Mouse (Mus musculus): ENCODE data around the gene Ccdc28a. TPM values are rescaled to one million over a fixed set of nuclear protein-coding genes. Genes with fewer than 3 reads are reported as not detected.

Gene Ccdc28a
- polyA plus RNA-seq, 1 experiment: 5.8 TPM

DNA sequence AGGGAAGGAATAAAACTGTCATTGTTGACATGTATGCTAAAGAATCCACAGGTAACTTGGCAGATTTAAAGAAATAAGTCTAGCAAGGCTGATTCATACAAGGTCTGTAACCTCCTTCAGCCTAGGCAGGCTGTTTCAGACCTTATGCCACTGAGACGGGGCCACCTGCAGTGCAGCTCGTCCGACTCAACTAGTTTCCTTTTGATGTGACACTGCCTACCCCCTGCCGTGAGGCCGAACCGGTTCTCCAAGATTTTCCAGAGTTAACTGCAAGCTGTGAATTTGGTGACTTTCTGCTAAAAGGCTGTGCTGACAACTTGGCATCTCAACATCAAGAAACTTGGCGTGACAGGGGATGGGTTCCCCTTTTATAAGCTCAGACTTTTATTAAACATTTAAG is 30.7 kb downstream of the Ccdc28a start:
- Histone ChIP-seq H3K27ac (replicated peaks; ENCODE audit: low read depth, low read length) (no peak overlapping the region), H3K4me3 (ENCODE audit: insufficient read depth, low read depth, low read length) (no peak overlapping the region), H3K4me1 (ENCODE audit: control insufficient read depth, insufficient read depth, insufficient read length, low read length) (no peaks in the 10 kb centered on the region)

DNA sequence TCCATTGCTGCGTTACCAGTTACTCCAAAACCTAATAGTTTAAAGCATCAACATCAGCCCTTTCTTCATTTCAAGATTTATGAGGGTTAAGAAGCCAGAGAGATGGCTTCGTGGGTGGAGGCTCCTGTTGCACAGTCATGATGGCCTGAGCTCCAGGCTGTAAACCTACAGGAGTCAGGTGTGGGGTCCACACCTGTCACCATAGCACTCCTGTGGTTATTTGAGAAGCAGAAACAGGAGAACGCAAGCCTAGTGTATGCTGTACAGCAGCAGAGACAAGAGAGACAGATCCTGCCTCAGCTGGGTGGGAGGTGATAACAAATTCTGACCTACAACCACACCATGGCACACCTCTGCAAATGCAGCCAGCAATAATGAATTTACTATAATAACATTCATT is 32.4 kb downstream of the Ccdc28a start:
- H3K27ac ChIP-seq (replicated peaks; ENCODE audit: low read depth, low read length): no peak overlapping the region
- no peak overlapping the region for H3K4me3 ChIP-seq (ENCODE audit: insufficient read depth, low read depth, low read length)
- no peaks in the 10 kb centered on the region for H3K4me1 ChIP-seq (ENCODE audit: control insufficient read depth, insufficient read depth, insufficient read length, low read length)

DNA sequence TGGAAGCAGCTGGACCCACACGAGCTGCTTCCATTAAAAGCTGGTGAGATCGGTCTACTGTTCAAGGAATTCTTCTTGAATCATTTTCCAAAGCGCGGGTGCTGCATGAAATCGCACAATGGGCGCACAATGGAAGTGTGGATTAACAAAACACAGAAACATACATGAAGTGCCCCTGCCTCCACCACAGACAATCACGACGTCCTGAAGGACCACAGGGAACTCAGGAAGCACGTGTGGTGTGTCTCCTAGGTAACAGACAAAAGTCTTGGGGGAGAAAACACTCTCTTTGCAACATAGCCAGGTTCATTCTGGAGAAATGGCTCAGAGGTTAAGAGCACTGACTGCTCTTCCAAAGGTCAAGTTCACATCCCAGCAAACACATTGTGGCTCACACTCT is 34.1 kb downstream of the Ccdc28a start:
- Histone ChIP-seq H3K27ac (replicated peaks; ENCODE audit: low read depth, low read length) (no peak overlapping the region), H3K4me1 (ENCODE audit: control insufficient read depth, insufficient read depth, insufficient read length, low read length) (no peaks in the 10 kb centered on the region), H3K4me3 (ENCODE audit: insufficient read depth, low read depth, low read length) (no peak overlapping the region)

DNA sequence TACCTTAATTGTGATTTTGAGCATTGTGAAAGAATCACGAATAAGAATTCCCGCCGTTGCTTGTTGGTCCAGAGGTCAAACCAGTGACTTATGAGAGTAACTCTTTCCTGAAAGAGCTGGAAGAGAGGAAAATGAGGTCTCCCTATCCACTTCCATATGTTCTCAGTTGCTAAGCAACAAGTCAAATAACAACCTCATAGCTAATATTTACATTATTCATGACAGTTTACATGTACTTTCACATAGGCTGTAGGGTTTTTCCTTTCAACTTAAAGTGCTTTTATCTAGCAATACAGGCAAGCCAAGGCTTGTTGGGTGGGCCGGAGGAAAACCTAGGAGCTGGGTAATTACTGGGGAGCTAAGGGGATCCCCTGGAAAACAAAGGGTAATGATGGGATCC is 34.9 kb downstream of the Ccdc28a start:
- no peak overlapping the region for H3K4me3 ChIP-seq (ENCODE audit: insufficient read depth, low read depth, low read length)
- no peak overlapping the region for H3K27ac ChIP-seq (replicated peaks; ENCODE audit: low read depth, low read length)
- no peaks in the 10 kb centered on the region for H3K4me1 ChIP-seq (ENCODE audit: control insufficient read depth, insufficient read depth, insufficient read length, low read length)

DNA sequence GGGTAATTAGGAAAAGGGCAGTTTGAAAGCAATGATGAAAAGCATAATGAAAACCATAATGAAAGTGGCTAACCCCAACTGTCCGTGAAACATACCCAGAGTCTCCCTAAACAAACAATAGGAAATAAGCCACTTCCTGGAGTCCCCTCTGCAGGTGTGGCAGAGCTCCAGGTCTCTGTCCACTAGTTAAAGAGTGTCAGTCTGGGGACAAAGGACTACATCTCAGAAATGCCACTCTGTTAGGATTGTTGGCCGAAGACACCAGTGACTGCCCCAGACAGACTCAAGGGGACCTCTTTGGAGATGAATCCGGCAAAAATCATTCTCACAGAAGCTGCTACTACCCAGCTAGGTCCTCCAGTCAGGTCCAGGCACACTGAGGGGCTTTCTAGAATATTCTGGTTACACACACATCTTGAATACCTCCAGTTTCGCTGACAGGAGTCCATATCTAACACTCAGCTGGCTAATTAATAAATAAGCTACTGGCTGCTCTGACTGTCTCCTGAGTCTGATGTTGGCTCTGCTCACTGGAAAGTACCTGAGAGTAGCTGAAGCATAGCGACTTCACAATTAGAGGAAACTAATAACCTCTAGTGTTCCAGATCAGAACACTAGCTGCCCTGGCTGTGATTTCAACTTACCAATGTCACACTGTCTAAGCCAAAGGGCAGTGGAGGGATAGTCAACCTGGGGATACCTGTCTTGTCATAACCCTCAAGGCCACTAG is 36.3 kb downstream of the Ccdc28a start:
- Histone ChIP-seq H3K4me3 (ENCODE audit: insufficient read depth, low read depth, low read length) (no peak overlapping the region), H3K27ac (replicated peaks; ENCODE audit: low read depth, low read length) (no peak overlapping the region), H3K4me1 (ENCODE audit: control insufficient read depth, insufficient read depth, insufficient read length, low read length) (no peaks in the 10 kb centered on the region)

DNA sequence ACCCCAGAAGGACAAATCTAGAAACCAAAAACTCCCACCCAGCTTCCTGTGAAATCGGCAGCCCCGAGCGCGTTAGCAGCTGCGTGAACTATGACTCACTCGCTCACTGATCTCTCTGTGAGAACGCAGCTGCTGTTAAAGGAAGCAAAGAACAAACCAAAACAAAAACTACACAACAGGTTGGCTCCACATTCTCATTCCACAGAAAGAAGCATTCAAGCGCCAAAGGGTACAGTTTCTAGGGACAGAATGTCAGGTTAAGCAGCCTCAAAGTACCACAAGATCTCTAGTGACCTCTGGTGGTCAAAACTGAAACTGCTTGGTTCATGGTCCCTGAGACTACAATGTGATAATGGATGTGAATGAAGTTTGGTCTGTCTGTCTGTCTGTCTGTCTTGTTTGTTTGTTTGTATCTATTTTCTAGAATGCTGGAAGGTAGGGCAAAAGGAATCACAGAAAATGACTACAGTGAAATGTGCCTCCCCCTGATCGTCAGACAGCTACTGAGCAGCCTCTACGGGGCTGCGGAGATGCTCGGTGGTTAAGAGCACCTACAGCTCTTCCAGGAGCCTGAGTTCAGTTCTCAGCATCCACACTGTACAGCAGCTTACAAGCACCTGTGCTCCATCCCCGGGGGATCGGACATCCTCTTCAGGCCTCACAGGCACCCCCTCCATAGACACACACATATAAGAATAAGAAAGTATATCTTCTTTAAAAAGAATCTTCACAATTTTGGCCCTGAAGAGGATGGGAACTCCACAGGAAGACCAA is 37.4 kb downstream of the Ccdc28a start:
- Histone ChIP-seq H3K27ac (replicated peaks; ENCODE audit: low read depth, low read length) (no peak overlapping the region), H3K4me3 (ENCODE audit: insufficient read depth, low read depth, low read length) (peak overlapping the region; percentile 60), H3K4me1 (ENCODE audit: control insufficient read depth, insufficient read depth, insufficient read length, low read length) (no peaks in the 10 kb centered on the region)

DNA sequence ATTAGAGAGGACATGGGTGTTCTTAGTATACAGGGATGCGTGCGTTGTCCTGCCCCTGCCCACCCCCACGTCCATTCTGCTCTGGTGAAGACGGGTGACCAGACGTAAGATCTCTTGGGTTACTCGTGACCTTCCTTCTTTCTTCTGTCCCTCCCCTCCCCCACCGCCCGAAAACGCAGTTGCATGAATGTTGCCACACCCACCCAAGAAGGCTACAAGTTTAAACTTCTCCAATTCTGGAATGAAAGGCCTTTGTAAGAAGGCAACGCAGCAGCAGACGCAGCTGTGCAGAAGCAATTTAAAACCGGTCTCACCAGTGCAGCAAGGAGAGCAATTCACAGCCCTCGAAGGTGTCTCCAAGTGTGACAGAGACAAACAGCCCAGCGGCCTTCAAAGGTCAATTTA is 40.1 kb downstream of the Ccdc28a start:
- H3K27ac ChIP-seq (replicated peaks; ENCODE audit: low read depth, low read length): no peak overlapping the region

DNA sequence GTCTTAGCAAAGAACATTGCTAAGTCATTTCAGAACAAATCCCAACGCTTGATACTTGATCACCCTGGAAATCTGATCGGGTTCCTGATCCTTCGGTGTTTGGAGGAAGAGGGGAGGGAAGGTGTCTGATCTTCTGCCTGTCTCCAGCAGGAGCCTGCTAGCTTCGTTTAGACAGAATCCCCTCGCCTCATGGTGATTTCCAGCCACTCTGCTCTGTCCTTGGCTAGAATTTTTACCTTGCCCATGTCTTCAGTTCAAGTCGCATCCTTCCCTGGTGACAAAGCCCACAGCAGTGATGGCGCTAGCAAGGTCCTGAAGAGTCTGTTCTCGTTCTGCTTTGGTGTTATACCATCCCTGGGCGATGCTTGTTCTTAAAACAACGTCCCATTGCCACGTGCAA is 40.6 kb downstream of the Ccdc28a start:
- H3K27ac ChIP-seq (replicated peaks; ENCODE audit: low read depth, low read length): no peak overlapping the region
- no peak overlapping the region for H3K4me3 ChIP-seq (ENCODE audit: insufficient read depth, low read depth, low read length)

More for the DNA sequence above, 40.1 kb downstream of the Ccdc28a start:
- H3K4me3 ChIP-seq (ENCODE audit: insufficient read depth, low read depth, low read length): no peak overlapping the region
- no peaks in the 10 kb centered on the region for H3K4me1 ChIP-seq (ENCODE audit: control insufficient read depth, insufficient read depth, insufficient read length, low read length)

DNA sequence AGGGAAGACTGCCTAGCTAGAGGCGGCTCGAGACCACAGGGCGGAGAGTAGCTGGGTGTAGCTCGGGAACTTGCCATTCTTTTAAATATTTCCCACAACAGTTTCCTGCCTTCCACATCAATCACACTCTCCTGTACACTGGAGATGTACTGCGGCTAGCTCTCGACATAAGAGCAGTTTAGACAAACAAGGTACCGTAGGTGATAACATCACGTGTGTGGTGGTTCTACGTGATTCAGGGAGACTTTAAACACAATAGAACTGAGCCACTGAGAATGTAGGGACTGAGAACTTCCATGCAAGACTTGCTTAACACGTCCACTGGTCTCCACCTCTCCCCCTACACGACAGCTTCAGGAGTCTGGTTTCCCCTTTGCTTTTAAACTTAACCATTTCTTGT is 41.6 kb downstream of the Ccdc28a start:
- no peak overlapping the region for H3K4me3 ChIP-seq (ENCODE audit: insufficient read depth, low read depth, low read length)
- H3K27ac ChIP-seq (replicated peaks; ENCODE audit: low read depth, low read length): no peak overlapping the region
- H3K4me1 ChIP-seq (ENCODE audit: control insufficient read depth, insufficient read depth, insufficient read length, low read length): no peaks in the 10 kb centered on the region

More for the DNA sequence above, 40.6 kb downstream of the Ccdc28a start:
- no peaks in the 10 kb centered on the region for H3K4me1 ChIP-seq (ENCODE audit: control insufficient read depth, insufficient read depth, insufficient read length, low read length)

DNA sequence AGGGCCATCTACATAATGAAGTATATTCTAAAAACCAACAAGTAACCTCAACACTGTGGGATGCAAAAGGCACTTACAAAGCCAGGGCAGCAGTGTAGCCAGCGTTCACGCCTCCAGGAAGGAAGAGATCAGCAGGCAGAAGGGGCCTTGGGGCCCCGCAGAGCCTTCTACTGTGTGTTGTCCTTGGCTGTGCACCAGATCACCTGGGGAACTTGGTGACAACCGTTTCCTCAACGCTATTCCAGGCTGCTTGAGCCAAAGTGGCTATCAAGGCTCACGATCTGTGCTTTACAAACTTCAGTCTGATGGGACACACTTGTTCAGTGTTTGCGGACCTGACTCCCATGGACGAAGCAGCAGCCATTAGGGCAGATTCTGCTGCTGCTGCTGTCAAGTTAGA is 43.1 kb downstream of the Ccdc28a start:
- no peaks in the 10 kb centered on the region for H3K4me1 ChIP-seq (ENCODE audit: control insufficient read depth, insufficient read depth, insufficient read length, low read length)
- H3K27ac ChIP-seq (replicated peaks; ENCODE audit: low read depth, low read length): no peak overlapping the region
- H3K4me3 ChIP-seq (ENCODE audit: insufficient read depth, low read depth, low read length): no peak overlapping the region

DNA sequence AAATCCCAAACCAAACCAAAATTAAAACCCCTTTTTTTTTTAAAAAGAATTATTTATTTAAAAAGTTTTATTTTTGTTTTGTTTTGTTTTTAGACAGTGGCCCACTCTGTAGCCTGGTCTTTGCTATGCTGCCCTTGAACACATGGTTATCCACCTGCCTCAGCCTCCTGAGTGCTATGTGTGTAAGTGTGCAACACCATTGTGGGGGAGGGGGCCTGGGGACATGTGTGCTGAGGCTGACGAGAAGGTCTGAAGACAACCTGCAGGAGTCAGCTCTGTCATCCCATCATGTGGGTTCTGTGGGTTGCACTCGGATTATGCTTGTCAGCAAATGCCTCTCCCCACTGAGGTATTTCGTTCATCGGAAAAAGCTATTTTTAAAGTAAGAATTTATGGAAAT is 45.3 kb downstream of the Ccdc28a start:
- Histone ChIP-seq H3K4me3 (ENCODE audit: insufficient read depth, low read depth, low read length) (no peak overlapping the region), H3K4me1 (ENCODE audit: control insufficient read depth, insufficient read depth, insufficient read length, low read length) (no peaks in the 10 kb centered on the region), H3K27ac (replicated peaks; ENCODE audit: low read depth, low read length) (no peak overlapping the region)

DNA sequence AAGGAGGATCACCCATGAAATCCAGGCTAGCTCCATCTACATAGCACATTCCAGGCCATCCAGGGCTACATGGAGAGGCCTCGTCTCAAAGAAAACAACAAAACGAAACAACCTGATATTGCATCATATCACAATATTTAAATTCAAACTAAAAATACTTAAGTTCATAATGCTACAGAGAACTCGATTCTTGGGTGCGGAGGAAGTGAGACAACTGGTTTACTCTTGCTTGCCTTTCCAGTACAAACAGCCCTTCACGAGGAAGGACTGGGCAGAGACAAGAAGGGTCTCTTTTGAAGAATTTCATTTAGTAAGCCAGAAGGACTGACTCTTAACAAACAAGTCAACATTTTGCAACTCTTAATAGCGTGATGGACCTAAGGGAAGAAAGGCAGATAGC is 46.2 kb downstream of the Ccdc28a start:
- no peak overlapping the region for H3K27ac ChIP-seq (replicated peaks; ENCODE audit: low read depth, low read length)
- no peaks in the 10 kb centered on the region for H3K4me1 ChIP-seq (ENCODE audit: control insufficient read depth, insufficient read depth, insufficient read length, low read length)
- no peak overlapping the region for H3K4me3 ChIP-seq (ENCODE audit: insufficient read depth, low read depth, low read length)

DNA sequence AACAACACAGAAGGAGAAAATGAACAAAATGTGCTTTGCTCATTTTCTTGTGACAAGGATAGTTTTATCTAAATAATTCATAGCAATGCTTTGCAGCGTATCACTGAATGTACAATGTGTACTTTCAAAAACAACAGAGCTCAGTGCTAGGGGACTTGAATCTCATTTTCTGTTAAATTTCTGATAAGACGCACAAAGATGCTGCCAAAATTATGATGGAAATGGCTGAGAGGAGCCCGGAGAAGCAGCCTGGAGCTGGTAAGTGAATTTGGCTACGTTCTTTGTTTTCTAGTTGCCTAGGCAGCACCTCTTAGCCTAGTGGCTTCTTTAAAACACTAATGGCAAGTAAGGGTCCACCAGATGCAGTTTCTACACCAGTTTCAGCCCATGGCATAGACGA is 52.6 kb downstream of the Ccdc28a start:
- no peak overlapping the region for H3K27ac ChIP-seq (replicated peaks; ENCODE audit: low read depth, low read length)
- no peak overlapping the region for H3K4me3 ChIP-seq (ENCODE audit: insufficient read depth, low read depth, low read length)
- H3K4me1 ChIP-seq (ENCODE audit: control insufficient read depth, insufficient read depth, insufficient read length, low read length): no peaks in the 10 kb centered on the region

DNA sequence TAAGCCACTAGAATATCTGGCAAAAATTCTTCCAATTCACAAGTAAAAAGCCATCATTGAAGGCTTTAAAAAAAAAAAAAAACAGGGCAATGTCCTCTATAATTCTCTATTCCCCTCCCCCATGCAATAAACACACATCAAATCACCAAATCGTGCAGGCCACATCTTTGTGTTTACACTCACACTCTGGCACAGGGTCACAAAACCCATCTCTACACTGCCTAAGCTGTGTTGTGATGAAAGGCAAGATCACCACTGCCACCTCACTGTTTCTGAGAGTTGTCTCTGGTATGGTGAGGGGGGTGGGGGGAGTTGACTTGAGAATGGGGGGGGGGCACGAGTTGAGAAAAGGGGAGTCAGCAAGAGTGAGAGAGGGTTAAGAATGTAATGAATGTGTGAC is 57.5 kb downstream of the Ccdc28a start:
- Histone ChIP-seq H3K27ac (replicated peaks; ENCODE audit: low read depth, low read length) (no peak overlapping the region), H3K4me1 (ENCODE audit: control insufficient read depth, insufficient read depth, insufficient read length, low read length) (no peaks in the 10 kb centered on the region), H3K4me3 (ENCODE audit: insufficient read depth, low read depth, low read length) (no peak overlapping the region)

DNA sequence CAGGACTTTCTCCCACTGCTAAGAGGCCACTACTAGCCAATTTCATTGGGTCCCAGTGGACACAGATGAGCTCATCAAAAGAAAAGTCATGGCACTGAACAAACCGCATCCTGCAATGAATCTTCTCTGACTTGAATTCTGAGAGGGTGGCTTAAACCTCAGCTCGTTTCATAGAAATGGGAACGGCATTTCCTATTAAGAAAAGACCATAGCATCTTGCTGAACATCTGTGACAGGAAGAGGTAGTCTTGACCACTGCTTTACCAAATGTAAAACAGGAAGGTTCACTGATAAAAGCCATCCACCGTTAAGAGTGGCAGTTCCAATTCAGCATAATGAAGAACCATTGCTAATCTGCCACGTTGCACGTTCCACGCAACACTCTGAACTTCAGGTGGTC is 58.1 kb downstream of the Ccdc28a start:
- no peak overlapping the region for H3K4me3 ChIP-seq (ENCODE audit: insufficient read depth, low read depth, low read length)
- no peak overlapping the region for H3K27ac ChIP-seq (replicated peaks; ENCODE audit: low read depth, low read length)
- no peaks in the 10 kb centered on the region for H3K4me1 ChIP-seq (ENCODE audit: control insufficient read depth, insufficient read depth, insufficient read length, low read length)

DNA sequence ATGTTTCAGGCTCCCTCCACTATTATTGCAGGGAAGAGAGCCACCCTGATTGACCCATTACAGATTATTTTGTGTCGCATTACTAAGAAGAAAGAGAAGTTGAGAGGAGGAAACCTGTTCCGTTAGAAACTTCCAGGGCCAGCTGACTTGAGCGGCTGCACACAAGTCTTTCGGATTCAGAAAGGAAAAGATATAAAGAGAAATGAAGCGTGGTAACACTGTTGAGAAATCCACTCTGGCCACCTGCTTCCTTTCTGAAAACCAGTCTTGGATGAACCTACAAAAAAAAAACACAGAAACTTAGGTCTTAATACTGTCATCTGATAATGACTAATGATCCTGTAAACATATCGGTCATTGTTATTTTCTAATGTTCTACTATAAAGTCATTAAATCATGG is 59.7 kb downstream of the Ccdc28a start:
- Histone ChIP-seq H3K27ac (replicated peaks; ENCODE audit: low read depth, low read length) (no peak overlapping the region), H3K4me3 (ENCODE audit: insufficient read depth, low read depth, low read length) (no peak overlapping the region), H3K4me1 (ENCODE audit: control insufficient read depth, insufficient read depth, insufficient read length, low read length) (no peaks in the 10 kb centered on the region)
